Mouse (Mus musculus): Measurements from ENCODE around the gene Inava. TPM values are rescaled to one million over a fixed set of nuclear protein-coding genes. Genes with fewer than 3 reads are reported as not detected.

Inava gene
- polyA plus RNA-seq, 1 experiment: 8.2 TPM

DNA sequence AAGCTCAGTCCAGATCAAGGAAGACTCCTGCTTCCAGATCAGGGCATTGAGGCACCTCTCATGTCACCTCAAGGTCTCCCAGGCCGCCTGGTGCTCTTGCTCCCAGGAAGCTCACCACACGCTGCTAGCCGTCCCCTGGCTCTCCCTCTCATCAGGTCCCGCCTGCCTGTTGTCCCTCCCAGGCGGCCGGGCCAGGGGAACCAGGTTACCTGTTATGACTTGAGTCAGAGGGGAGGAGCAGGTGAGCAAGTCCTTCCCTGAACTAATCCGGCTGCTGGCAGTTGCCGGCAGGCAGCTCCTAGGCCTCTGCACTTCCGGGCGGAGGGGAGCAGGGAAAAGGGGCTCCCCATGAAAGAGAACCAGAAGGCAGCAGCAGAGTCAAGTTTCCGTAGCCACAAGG is 3.9 kb downstream of the Inava start:
- no peak for TF ChIP-seq CTCF (IDR thresholded peaks at IDR 0.05; ENCODE audit: borderline replicate concordance, extremely low read depth, insufficient read depth, insufficient read length)
- TF ChIP-seq POLR2A (IDR thresholded peaks at IDR 0.05; ENCODE audit: borderline replicate concordance, extremely low read depth, insufficient read depth, insufficient read length, poor library complexity, severe bottlenecking): no peak
- DNase-seq (ENCODE audit: low read depth): no peak

DNA sequence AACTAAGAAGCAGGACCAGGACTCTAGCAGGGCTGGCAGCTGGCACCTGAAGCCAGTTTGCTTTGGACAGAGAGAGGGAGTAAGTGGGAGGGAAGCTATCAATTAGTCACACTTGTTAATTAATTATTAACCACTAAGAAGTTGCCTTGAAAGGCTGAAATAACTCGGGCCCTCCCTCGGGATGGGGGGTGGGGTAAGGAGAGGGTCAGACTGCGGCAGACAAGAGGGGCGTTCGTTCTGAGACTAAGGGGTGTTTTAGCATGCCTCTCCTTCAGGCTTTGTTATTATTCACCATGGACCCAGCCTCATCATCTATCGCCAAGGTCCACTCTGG is 5.1 kb downstream of the Inava start:
- no peak for TF ChIP-seq POLR2A (IDR thresholded peaks at IDR 0.05; ENCODE audit: borderline replicate concordance, extremely low read depth, insufficient read depth, insufficient read length, poor library complexity, severe bottlenecking)
- no peak for TF ChIP-seq CTCF (IDR thresholded peaks at IDR 0.05; ENCODE audit: borderline replicate concordance, extremely low read depth, insufficient read depth, insufficient read length)
- peak; percentile 57 for DNase-seq (ENCODE audit: low read depth)

GRCm38 (mm10) chr1:136228328-136229039 is 5.6 kb downstream of the Inava start:
- TF ChIP-seq CTCF (IDR thresholded peaks at IDR 0.05; ENCODE audit: borderline replicate concordance, extremely low read depth, insufficient read depth, insufficient read length) (no peak), POLR2A (IDR thresholded peaks at IDR 0.05; ENCODE audit: borderline replicate concordance, extremely low read depth, insufficient read depth, insufficient read length, poor library complexity, severe bottlenecking) (no peak)
- DNase-seq (ENCODE audit: low read depth): peak; percentile 36

GRCm38 (mm10) chr1:136227870-136228269 is 6.2 kb downstream of the Inava start:
- DNase-seq (ENCODE audit: low read depth): no peak
- TF ChIP-seq CTCF (IDR thresholded peaks at IDR 0.05; ENCODE audit: borderline replicate concordance, extremely low read depth, insufficient read depth, insufficient read length) (no peak), POLR2A (IDR thresholded peaks at IDR 0.05; ENCODE audit: borderline replicate concordance, extremely low read depth, insufficient read depth, insufficient read length, poor library complexity, severe bottlenecking) (no peak)

- no peak for DNase-seq (ENCODE audit: low read depth)
- TF ChIP-seq POLR2A (IDR thresholded peaks at IDR 0.05; ENCODE audit: borderline replicate concordance, extremely low read depth, insufficient read depth, insufficient read length, poor library complexity, severe bottlenecking) (no peak), CTCF (IDR thresholded peaks at IDR 0.05; ENCODE audit: borderline replicate concordance, extremely low read depth, insufficient read depth, insufficient read length) (no peak)
Observed at GRCm38 (mm10) chr1:136226626-136227025, 7.4 kb downstream of the Inava start.

DNA sequence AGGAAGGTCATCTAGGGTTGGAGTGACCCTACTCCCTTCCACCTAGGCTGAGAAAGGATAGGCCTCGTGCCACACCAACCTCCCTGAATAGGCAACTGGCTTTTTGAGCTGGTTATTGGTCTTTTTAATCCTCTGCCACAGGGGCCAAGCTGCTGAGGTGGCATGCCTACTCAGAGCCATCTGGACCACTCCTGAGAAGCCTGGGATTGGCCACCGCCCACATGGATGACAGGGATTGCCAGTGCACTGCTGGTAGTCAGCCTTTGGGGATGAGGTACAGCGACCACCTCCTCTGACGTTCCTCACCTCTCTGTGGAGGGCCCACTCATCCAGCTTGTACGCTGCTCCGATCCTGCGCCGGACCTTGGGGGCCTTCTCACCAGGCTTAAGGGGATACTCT is 8.2 kb downstream of the Inava start:
- TF ChIP-seq CTCF (IDR thresholded peaks at IDR 0.05; ENCODE audit: borderline replicate concordance, extremely low read depth, insufficient read depth, insufficient read length): no peak
- no peak for TF ChIP-seq POLR2A (IDR thresholded peaks at IDR 0.05; ENCODE audit: borderline replicate concordance, extremely low read depth, insufficient read depth, insufficient read length, poor library complexity, severe bottlenecking)
- DNase-seq (ENCODE audit: low read depth): no peak

DNA sequence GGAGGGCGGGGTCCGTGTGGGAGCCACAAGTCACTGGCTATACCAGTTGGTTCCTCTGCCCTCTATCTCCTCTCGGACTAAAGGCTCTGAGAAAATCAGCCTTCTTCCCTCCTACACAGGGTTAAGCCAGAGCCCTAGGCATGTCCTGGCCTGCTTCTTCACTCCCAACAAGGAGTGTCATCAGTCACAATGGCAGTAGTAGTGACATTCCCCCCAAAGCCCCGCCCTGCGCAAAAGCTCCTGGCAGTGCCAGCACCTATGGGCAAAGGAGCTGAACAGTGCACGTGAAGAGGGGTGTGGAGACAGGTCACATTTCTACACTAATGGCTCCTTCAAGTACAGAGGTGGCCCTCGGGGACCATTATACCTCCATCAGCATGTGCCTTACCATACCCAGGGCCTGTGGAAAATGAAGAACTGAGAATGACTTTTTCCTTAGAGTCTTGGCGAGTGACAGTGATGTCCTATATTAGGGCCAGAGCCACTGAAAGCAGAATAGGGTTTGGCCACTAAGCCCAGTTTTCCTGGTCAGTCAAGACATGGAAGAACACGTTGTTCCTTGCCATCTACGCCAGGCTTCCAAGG is 10.2 kb downstream of the Inava start:
- TF ChIP-seq POLR2A (IDR thresholded peaks at IDR 0.05; ENCODE audit: borderline replicate concordance, extremely low read depth, insufficient read depth, insufficient read length, poor library complexity, severe bottlenecking) (no peak), CTCF (IDR thresholded peaks at IDR 0.05; ENCODE audit: borderline replicate concordance, extremely low read depth, insufficient read depth, insufficient read length) (no peak)
- DNase-seq (ENCODE audit: low read depth): no peak

GRCm38 (mm10) chr1:136222386-136222785 is 11.7 kb downstream of the Inava start:
- no peak for TF ChIP-seq POLR2A (IDR thresholded peaks at IDR 0.05; ENCODE audit: borderline replicate concordance, extremely low read depth, insufficient read depth, insufficient read length, poor library complexity, severe bottlenecking)
- TF ChIP-seq CTCF (IDR thresholded peaks at IDR 0.05; ENCODE audit: borderline replicate concordance, extremely low read depth, insufficient read depth, insufficient read length): no peak
- no peak for DNase-seq (ENCODE audit: low read depth)

DNA sequence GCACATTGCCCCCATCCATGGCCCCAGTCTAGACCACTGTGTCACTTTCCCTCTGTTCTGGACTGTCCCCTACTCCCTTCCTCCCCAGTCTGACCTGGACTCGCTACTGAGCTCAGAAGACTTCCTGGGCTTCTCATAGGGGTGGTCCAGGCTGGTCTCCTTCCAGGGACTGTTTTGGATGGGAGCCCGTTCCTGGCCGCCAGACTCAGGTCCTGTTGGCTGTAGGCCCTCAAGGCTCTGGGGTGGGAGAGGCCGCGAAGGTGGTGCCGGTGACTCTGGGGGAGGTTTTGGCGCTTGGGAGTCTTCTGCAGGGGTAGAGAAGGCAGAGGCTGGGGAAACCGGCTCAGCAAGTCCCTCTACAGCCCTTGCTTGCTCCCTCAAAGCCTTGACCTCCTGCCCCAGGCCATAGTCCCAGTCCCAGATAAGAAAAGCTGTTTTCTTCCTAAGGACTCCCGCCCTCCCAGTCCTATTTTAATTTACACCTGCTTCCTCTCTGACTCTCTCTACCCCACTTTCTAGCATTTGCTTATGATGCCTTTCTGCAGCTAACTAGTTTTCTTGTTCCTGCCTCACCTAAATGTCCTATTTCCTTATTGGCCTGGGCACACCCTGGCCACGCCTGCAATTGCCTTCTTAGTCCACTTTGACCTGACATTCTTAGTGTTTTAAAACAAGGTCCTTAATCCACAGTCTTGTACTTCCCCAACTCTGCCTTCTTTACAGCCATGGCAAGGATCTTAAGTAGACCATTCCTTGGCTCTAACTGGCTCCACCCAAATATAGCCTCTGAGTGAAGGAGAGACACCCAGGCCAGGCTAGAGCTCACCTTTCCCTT is 13.8 kb downstream of the Inava start:
- no peak for DNase-seq (ENCODE audit: low read depth)
- TF ChIP-seq CTCF (IDR thresholded peaks at IDR 0.05; ENCODE audit: borderline replicate concordance, extremely low read depth, insufficient read depth, insufficient read length): no peak
- TF ChIP-seq POLR2A (IDR thresholded peaks at IDR 0.05; ENCODE audit: borderline replicate concordance, extremely low read depth, insufficient read depth, insufficient read length, poor library complexity, severe bottlenecking): no peak

DNA sequence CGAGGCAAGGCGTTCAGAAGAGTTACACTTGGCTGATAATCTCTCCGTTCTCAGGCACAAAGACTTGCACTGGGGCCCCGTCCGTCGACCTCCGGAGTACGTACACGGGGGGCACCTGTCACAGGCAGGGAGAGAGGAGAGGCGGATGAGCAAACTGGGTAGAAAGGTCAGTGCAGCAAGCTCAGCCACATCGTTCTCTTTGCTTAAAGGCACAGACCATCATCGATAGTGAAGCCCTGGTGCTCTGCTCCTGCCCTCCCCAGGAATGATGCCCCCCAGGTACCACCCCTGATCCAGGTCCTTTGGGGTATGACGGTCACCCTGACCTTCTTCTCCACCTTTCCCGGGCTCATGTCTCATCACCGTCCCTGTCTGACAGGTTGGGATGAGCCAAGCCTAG is 19.8 kb downstream of the Inava start:
- TF ChIP-seq POLR2A (IDR thresholded peaks at IDR 0.05; ENCODE audit: borderline replicate concordance, extremely low read depth, insufficient read depth, insufficient read length, poor library complexity, severe bottlenecking) (no peak), CTCF (IDR thresholded peaks at IDR 0.05; ENCODE audit: borderline replicate concordance, extremely low read depth, insufficient read depth, insufficient read length) (no peak)

GRCm38 (mm10) chr1:136212803-136213202 is 21.3 kb downstream of the Inava start, which contains the start of gene Mroh3:
Gene Mroh3, minus strand, starts transcription at chr1:136212828.
- DNase-seq (ENCODE audit: low read depth): peak; percentile 64
- TF ChIP-seq CTCF (IDR thresholded peaks at IDR 0.05; ENCODE audit: borderline replicate concordance, extremely low read depth, insufficient read depth, insufficient read length) (peak; percentile 72), POLR2A (IDR thresholded peaks at IDR 0.05; ENCODE audit: borderline replicate concordance, extremely low read depth, insufficient read depth, insufficient read length, poor library complexity, severe bottlenecking) (no peak)

More for the DNA sequence above, 19.8 kb downstream of the Inava start:
- DNase-seq (ENCODE audit: low read depth): no peak
